Mouse (Mus musculus) CH12.LX (cell line): ENCODE measurements at regions not wholly inside any gene's neighbourhood (a gene's known extent, or its start where the extent isn't known, plus 50 kb on each side); places are given as distances from the start of the nearest gene placed in this dataset.

Source experiments
- DNase-seq: peaks from one replicate; pipeline ENCODE4 v3.0.0-alpha.2; 2013; ENCODE audit errors: extremely low read depth
- H3K27ac ChIP-seq: 2 replicates; pipeline ENCODE4 v1.5.1; 2012; ENCODE audit warnings: low read depth, mild to moderate bottlenecking, control low read depth, moderate library complexity; ENCODE audit not compliant: insufficient read depth
- H3K27me3 ChIP-seq: replicated peaks from 2 replicates; pipeline ENCODE3; 2012; ENCODE audit warnings: inconsistent platforms
- H3K36me3 ChIP-seq, 2 experiments: replicated peaks in 1 of 2; 2 replicates each; pipeline versions ENCODE3 to v1.6.1; 2012; ENCODE audit warnings: inconsistent platforms in 1 of 2, low read length in 1 of 2, mild to moderate bottlenecking in 1 of 2, mixed read lengths in 1 of 2, moderate library complexity in 1 of 2; ENCODE audit not compliant: control insufficient read depth in 1 of 2, insufficient read depth in 1 of 2
- H3K4me1 ChIP-seq, 2 experiments: 2 replicates each; pipeline ENCODE4 v1.6.1; 2012; ENCODE audit warnings: inconsistent platforms in 1 of 2, moderate library complexity in 1 of 2; ENCODE audit not compliant: insufficient read depth in 2 of 2, control insufficient read depth in 1 of 2
- H3K4me2 ChIP-seq: 2 replicates; pipeline ENCODE4 v1.6.1; 2012; ENCODE audit warnings: low read depth, mild to moderate bottlenecking, control low read depth; ENCODE audit not compliant: poor library complexity, insufficient read depth, severe bottlenecking
- H3K4me3 ChIP-seq, 3 experiments: fragments of 150-350 bp in 1 of 3; sonication (generic) in 1 of 3; replicated peaks in 1 of 3; 2 replicates each; pipeline versions ENCODE3 to v1.5.1; 2011 to 2012; ENCODE audit warnings: low read depth in 2 of 3, low read length in 2 of 3, mild to moderate bottlenecking in 2 of 3, moderate library complexity in 2 of 3, control low read depth in 1 of 3, improper control_type of control experiment in 1 of 3, inconsistent platforms in 1 of 3, mixed read lengths in 1 of 3; ENCODE audit not compliant: poor library complexity in 1 of 3
- H3K79me2 ChIP-seq: replicated peaks from 2 replicates; pipeline ENCODE4 v1.6.1; 2012; ENCODE audit warnings: mild to moderate bottlenecking, moderate library complexity; ENCODE audit not compliant: control insufficient read depth, poor library complexity, insufficient read depth, severe bottlenecking; ENCODE audit errors: extremely low read depth
- H3K9ac ChIP-seq: 2 replicates; pipeline ENCODE4 v1.6.1; 2012; ENCODE audit warnings: low read depth, mild to moderate bottlenecking, control low read depth, moderate library complexity; ENCODE audit not compliant: insufficient read depth
- H3K9me3 ChIP-seq: replicated peaks from 2 replicates; pipeline ENCODE3; 2012; ENCODE audit warnings: low read length, inconsistent platforms, mixed read lengths
- CHD1 ChIP-seq: IDR thresholded peaks from 2 replicates; pipeline ENCODE4 v1.6.1; 2012; ENCODE audit warnings: low read depth, low read length, improper control_type of control experiment, inconsistent platforms
- ELF1 ChIP-seq: IDR thresholded peaks from 2 replicates; pipeline ENCODE4 v1.6.1; 2014; ENCODE audit warnings: low read depth, mild to moderate bottlenecking, inconsistent platforms, low read length, improper control_type of control experiment
- EP300 ChIP-seq: IDR thresholded peaks from 2 replicates; pipeline ENCODE4 v1.6.1; 2011; ENCODE audit warnings: low read length, improper control_type of control experiment
- IRF4 ChIP-seq: IDR thresholded peaks from 2 replicates; pipeline ENCODE4 v1.6.1; 2014; ENCODE audit warnings: low read depth, mild to moderate bottlenecking, inconsistent platforms, low read length, improper control_type of control experiment
- JUND ChIP-seq: conservative IDR thresholded peaks from 2 replicates; pipeline ENCODE4 v1.6.1; 2011; ENCODE audit warnings: low read depth, low read length, improper control_type of control experiment
- KAT2A ChIP-seq: IDR thresholded peaks from 2 replicates; pipeline ENCODE4 v1.6.1; 2012; ENCODE audit warnings: low read length, improper control_type of control experiment, inconsistent platforms; ENCODE audit not compliant: insufficient replicate concordance
- MEF2A ChIP-seq: IDR thresholded peaks from 2 replicates; pipeline ENCODE4 v1.6.1; 2014; ENCODE audit warnings: low read depth, mild to moderate bottlenecking, inconsistent platforms, low read length, improper control_type of control experiment, borderline replicate concordance
- MYC ChIP-seq: IDR thresholded peaks from 2 replicates; pipeline ENCODE4 v1.6.1; 2011; ENCODE audit warnings: low read depth, mild to moderate bottlenecking, improper control_type of control experiment, low read length
- POLR2A ChIP-seq: IDR thresholded peaks from 2 replicates; pipeline ENCODE4 v1.6.1; 2011; ENCODE audit warnings: low read depth, mild to moderate bottlenecking, improper control_type of control experiment, low read length
- POLR2AphosphoS2 ChIP-seq: IDR thresholded peaks from 2 replicates; pipeline ENCODE4 v1.6.1; 2011; ENCODE audit warnings: low read depth, low read length, improper control_type of control experiment
- SMC3 ChIP-seq: IDR thresholded peaks from 2 replicates; pipeline ENCODE4 v1.6.1; 2011; ENCODE audit warnings: low read depth, low read length, improper control_type of control experiment
- TBP ChIP-seq: conservative IDR thresholded peaks from 2 replicates; pipeline ENCODE4 v1.6.1; 2011; ENCODE audit warnings: low read depth, low read length, improper control_type of control experiment
- TCF12 ChIP-seq: IDR thresholded peaks from 2 replicates; pipeline ENCODE4 v1.6.1; 2014; ENCODE audit warnings: low read depth, mild to moderate bottlenecking, inconsistent platforms, low read length, improper control_type of control experiment
- UBTF ChIP-seq: IDR thresholded peaks from 2 replicates; pipeline ENCODE4 v1.6.1; 2012; ENCODE audit warnings: low read depth, mild to moderate bottlenecking, inconsistent platforms, low read length, improper control_type of control experiment, moderate library complexity
- ZC3H11A ChIP-seq: IDR thresholded peaks from 2 replicates; pipeline ENCODE4 v1.6.1; 2012; ENCODE audit warnings: low read depth, mild to moderate bottlenecking, inconsistent platforms, low read length, improper control_type of control experiment
- ZKSCAN1 ChIP-seq: IDR thresholded peaks from 2 replicates; pipeline ENCODE4 v1.6.1; 2012; ENCODE audit warnings: low read depth, inconsistent platforms, low read length, improper control_type of control experiment, borderline replicate concordance
- ZNF384 ChIP-seq: IDR thresholded peaks from 2 replicates; pipeline ENCODE4 v1.6.1; 2012; ENCODE audit warnings: low read depth, low read length, improper control_type of control experiment, inconsistent platforms
- dilution Hi-C: fragments of 300-500 bp; cut with MboI; formaldehyde crosslinking; loops from 2 replicates; pipeline ENCODE4 v1.14.3; 2020; ENCODE audit warnings: low sequenced_read_pairs; ENCODE audit not compliant: extremely low pct_unique_long_range_greater_than_20kb, extremely low pct_ligation_motif_present
- in situ Hi-C: fragments of 300-500 bp; cut with MboI; formaldehyde crosslinking; loops from 3 replicates; pipeline ENCODE4 v1.14.3; 2019; ENCODE audit warnings: low sequenced_read_pairs, low pct_ligation_motif_present, low pct_unique_long_range_greater_than_20kb, mixed read lengths

DNA sequence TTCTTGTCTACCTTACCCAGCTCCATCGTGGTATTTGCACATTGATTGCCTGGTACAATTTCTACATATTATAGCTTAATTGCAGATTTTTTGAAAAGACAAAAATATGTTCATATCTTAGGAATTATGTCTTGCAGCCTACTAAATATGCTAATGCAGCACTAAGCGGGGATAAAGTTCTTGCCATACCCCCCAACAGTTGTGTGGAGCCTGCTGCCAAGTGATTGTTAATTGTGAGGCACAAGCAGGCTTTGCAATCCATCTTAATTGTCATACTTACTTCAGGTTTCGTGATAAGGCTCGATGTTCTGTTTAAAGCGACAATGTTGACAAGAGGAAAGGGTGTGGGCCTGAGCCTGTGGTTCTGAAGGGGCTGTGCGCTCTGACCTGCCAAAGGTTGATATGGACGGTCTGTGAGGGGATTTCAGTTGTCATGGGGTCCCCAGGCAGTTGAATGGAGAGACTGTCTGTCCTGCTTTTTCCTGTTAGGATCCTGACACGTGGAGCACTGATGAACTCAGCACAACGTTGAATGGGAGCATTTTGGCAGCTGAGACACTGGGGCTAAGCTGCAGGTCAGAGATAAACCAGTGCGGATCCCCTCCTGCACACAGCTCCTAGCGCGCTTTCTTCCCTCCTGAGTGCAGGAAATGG, 54.5 kb upstream of the Zeb2 start:
- Histone ChIP-seq H3K27me3 (no peaks in the 10 kb centered on the region), H3K4me3 (no peak overlapping the region), H3K27ac (no peak overlapping the region), H3K79me2 (no peaks in the 10 kb centered on the region), H3K4me1 (no peaks in the 10 kb centered on the region), H3K9me3 (no peaks in the 10 kb centered on the region), H3K4me2 (no peak overlapping the region), H3K36me3 (no peaks in the 10 kb centered on the region), H3K9ac (no peak overlapping the region)
- dilution Hi-C loops: no loop called here
- in situ Hi-C loops: no loop called here
- TF ChIP-seq JUND (no peak), ZNF384 (no peak), MEF2A (no peak), MYC (no peak), UBTF (no peak)
- DNase-seq: no peak

DNA sequence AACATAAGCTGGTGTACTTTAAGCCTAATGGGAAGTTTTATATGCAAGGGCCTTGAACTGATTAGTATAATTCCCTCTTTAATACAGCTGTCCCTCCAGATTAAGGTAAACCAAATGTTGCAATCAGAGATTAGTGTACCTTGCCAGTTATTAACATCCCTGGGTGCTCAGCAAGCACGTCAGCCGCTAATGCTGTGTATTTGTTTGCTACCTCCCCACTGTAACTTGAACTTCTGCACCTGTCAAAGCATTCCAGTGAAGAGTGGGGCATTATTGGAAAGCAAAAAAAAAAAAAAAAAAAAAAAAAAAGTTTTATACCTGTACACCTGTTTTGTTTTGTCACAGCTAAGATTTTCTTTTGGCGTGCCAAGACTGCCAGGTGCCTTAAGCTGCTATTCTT, 53.1 kb upstream of the Zeb2 start:
- in situ Hi-C loops: no loop called here
- Histone ChIP-seq H3K9me3 (no peaks in the 10 kb centered on the region), H3K4me2 (no peak overlapping the region), H3K27ac (no peak overlapping the region), H3K79me2 (no peaks in the 10 kb centered on the region), H3K9ac (no peak overlapping the region), H3K4me3 (no peak overlapping the region), H3K27me3 (no peaks in the 10 kb centered on the region), H3K4me1 (no peaks in the 10 kb centered on the region), H3K36me3 (no peaks in the 10 kb centered on the region)
- dilution Hi-C loops: no loop called here
- no peak for TF ChIP-seq POLR2A
- TF ChIP-seq ZNF384: no peak
- TF ChIP-seq EP300: no peak
- no peak for TF ChIP-seq TBP
- no peak for DNase-seq

DNA sequence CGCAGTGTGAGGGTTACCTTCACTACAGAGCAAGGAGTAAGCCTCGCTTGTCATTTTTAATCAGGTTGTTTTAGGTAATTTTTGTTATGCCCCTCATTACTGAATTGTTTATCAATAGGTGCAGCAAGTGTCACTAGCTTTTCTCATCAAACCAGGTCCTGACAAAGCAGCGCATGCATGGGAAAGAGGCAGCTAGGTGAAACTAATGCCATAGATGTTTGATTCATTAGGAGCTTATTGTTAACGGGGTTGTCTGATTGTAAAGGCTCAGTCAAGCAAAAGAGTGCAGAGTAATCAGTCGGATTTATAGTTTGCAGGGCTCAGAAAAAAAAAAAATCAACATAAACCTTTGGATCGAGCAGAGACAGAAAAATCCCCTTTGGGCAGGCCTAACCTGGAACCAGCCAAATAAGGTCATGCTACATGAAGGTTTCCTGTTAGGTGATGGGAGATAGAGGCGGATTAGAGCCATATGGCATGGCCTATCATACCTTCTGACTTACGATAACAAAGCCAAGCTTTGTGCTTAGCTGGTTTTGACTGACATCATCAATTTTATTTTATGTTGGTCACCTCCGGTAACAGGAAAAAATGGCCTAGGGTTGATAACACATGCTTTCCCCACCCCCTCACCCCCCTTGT, 52.4 kb upstream of the Zeb2 start:
- Histone ChIP-seq H3K4me3 (no peak overlapping the region), H3K27me3 (no peaks in the 10 kb centered on the region), H3K4me2 (no peak overlapping the region), H3K4me1 (no peaks in the 10 kb centered on the region), H3K36me3 (no peaks in the 10 kb centered on the region), H3K9me3 (no peaks in the 10 kb centered on the region), H3K27ac (no peak overlapping the region), H3K79me2 (no peaks in the 10 kb centered on the region), H3K9ac (no peak overlapping the region)
- in situ Hi-C loops (no loop called here), dilution Hi-C loops (no loop called here)
- TF ChIP-seq CHD1: no peak
- TF ChIP-seq SMC3: no peak
- no peak for TF ChIP-seq TCF12
- TF ChIP-seq ELF1: no peak
- no peak for TF ChIP-seq MYC
- TF ChIP-seq KAT2A: no peak
- no peak for TF ChIP-seq POLR2AphosphoS2
- TF ChIP-seq ZC3H11A: no peak
- no peak for TF ChIP-seq ZKSCAN1
- TF ChIP-seq IRF4: no peak
- TF ChIP-seq TBP: no peak
- no peak for TF ChIP-seq JUND
- DNase-seq: no peak
